Comparison of ENCODE assay signal across 17 mouse cellular contexts in the genomic region with DNA sequence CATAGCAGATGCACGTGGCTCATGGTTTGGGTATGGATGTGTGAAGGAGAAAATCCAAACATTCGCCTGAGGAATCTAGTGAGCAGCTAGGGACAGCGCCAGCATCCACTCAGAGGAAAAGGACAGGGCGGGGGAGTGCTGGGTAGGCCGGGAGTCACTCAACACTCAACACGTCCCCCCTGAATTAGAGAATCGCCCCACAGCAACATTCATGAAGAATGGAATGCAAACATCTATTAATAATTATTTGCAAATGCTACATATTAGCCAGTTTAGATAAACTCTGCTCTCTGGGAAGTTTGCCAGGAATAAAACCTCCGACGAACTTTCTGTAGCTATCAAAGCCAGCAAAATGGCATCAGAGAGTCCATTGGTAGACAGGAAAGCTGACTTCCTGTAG. TPM values are rescaled to one million over a fixed set of nuclear protein-coding genes. Genes with fewer than 3 reads are reported as not detected.
DNase-seq lines count a peak whose midpoint lies in the region; ATAC-seq and TF ChIP-seq lines count a peak whose summit lies in the region.
"Had no signal": no experiment of that assay in that cellular context is flagged by ENCODE, and none has a peak within 500 bp of the region (broad histone marks: within the 10 kb centered on the region; RNA-seq: fewer than 3 reads in every experiment).

No protein-coding gene starts in this region.

- TF ChIP-seq CTCF in MEL (IDR thresholded peaks at IDR 0.05 in 2 of 3, conservative IDR thresholded peaks at IDR 0.05 in 1 of 3; ENCODE audit: control insufficient read depth in 1 of 3, insufficient read depth in 1 of 3, low read depth in 2 of 3, low read length in 3 of 3, poor library complexity in 1 of 3, severe bottlenecking in 1 of 3) = no peak

- H3K4me2 ChIP-seq in heart, embryonic 13.5 days = peak overlapping the region; percentile 11; the same call in 1 of the 2 replicates
- H3K4me2 ChIP-seq: embryonic facial prominence, embryonic 15.5 days; forebrain, embryonic 15.5 days; limb, embryonic 13.5 days had no signal

- H3K4me1 ChIP-seq in heart, embryonic 13.5 days = peaks cover 15% of the 10 kb centered on the region
- no peaks in the 10 kb centered on the region for H3K4me1 ChIP-seq in heart, embryonic 10.5 days
- no peaks in the 10 kb centered on the region; a peak in 1 of 4 replicates for H3K4me1 ChIP-seq in MEL (ENCODE audit: control insufficient read depth in 1 of 2, insufficient read depth in 2 of 2, low read length in 2 of 2)
- H3K4me1 ChIP-seq: forebrain, embryonic 15.5 days; limb, embryonic 13.5 days had no signal

- no peaks in the 10 kb centered on the region for H3K79me2 ChIP-seq in MEL (ENCODE audit: control insufficient read depth, insufficient read depth, low read length, poor library complexity)

- H3K9ac ChIP-seq in heart, embryonic 13.5 days = peak overlapping the region; percentile 52
- no peak overlapping the region for H3K9ac ChIP-seq in MEL (ENCODE audit: control insufficient read depth, low read depth, low read length, poor library complexity, severe bottlenecking)
- H3K9ac ChIP-seq: embryonic facial prominence, embryonic 15.5 days; forebrain, embryonic 15.5 days; limb, embryonic 13.5 days had no signal

- DNase-seq in heart, embryonic 10.5 days (ENCODE audit: low spot score) = no peak
- DNase-seq in MEL (ENCODE audit: low read depth, low spot score) = peak; percentile 19
- peak; percentile 45 to 59 for DNase-seq in kidney, adult 8-10 months
- peak; percentile 4 for DNase-seq in lung, postnatal 14 days
- no peak for DNase-seq in ovary, adult 18-20 months (ENCODE audit: low spot score)
- DNase-seq in cerebellum, postnatal 10 days = no peak
- DNase-seq: B cell, adult 2 months; cerebellum, postnatal 25 days; gastrocnemius, postnatal 14 days; thymus, adult 18-20 months had no signal

- TF ChIP-seq RAD21 in MEL (IDR thresholded peaks at IDR 0.05; ENCODE audit: low read depth, low read length) = no peak

- H3K27ac ChIP-seq in heart, embryonic 13.5 days (replicated peaks) = peak overlapping the region; percentile 10; the same call in 1 of the 2 replicates
- no peak overlapping the region for H3K27ac ChIP-seq in heart, embryonic 10.5 days
- H3K27ac ChIP-seq in MEL (ENCODE audit: control insufficient read depth, low read depth, low read length) = no peak overlapping the region
- H3K27ac ChIP-seq: embryonic facial prominence, embryonic 15.5 days; forebrain, embryonic 15.5 days; hindbrain, postnatal 0 days; limb, embryonic 13.5 days had no signal

- no peaks in the 10 kb centered on the region for H3K36me3 ChIP-seq in heart, embryonic 13.5 days
- H3K36me3 ChIP-seq in heart, embryonic 10.5 days = no peaks in the 10 kb centered on the region
- peaks cover 0 to 3% of the 10 kb centered on the region in 2 experiments; a peak in 1 of 4 replicates for H3K36me3 ChIP-seq in MEL (ENCODE audit: control insufficient read depth in 1 of 2, insufficient read depth in 2 of 2, low read length in 2 of 2)
- H3K36me3 ChIP-seq: embryonic facial prominence, embryonic 15.5 days; forebrain, embryonic 15.5 days; G1E; limb, embryonic 13.5 days had no signal

- 30% methylated on average over 9 of the region's 9 CpGs for WGBS in heart, embryonic 13.5 days
- 69% methylated on average over 9 of the region's 9 CpGs for WGBS in heart, embryonic 10.5 days

- H3K27me3 ChIP-seq in heart, embryonic 13.5 days (replicated peaks) = no peaks in the 10 kb centered on the region
- 0 out of 2 replicates have a peak, but pooled peaks cover 4% of the 10 kb centered on the region for H3K27me3 ChIP-seq in heart, embryonic 10.5 days (ENCODE audit: insufficient read depth, poor library complexity, severe bottlenecking)
- peaks cover 0 to 2% of the 10 kb centered on the region in 2 experiments; a peak in 2 of 4 replicates for H3K27me3 ChIP-seq in MEL (ENCODE audit: control insufficient read depth in 1 of 2, insufficient read depth in 2 of 2, low read length in 2 of 2)
- H3K27me3 ChIP-seq: embryonic facial prominence, embryonic 15.5 days; forebrain, embryonic 15.5 days; limb, embryonic 13.5 days had no signal

- no peaks in the 10 kb centered on the region for H3K9me3 ChIP-seq in heart, embryonic 13.5 days
- H3K9me3 ChIP-seq in heart, embryonic 10.5 days = no peaks in the 10 kb centered on the region
- no peaks in the 10 kb centered on the region for H3K9me3 ChIP-seq in MEL (replicated peaks; ENCODE audit: insufficient read depth, low read length)
- H3K9me3 ChIP-seq: embryonic facial prominence, embryonic 15.5 days; forebrain, embryonic 15.5 days; G1E; limb, embryonic 13.5 days had no signal

- H3K4me3 ChIP-seq in heart, embryonic 13.5 days = no peak overlapping the region
- H3K4me3 ChIP-seq in heart, embryonic 10.5 days = no peak overlapping the region
- no peak overlapping the region for H3K4me3 ChIP-seq in MEL (ENCODE audit: control insufficient read depth in 1 of 2, insufficient read depth in 1 of 2, low read depth in 2 of 2, low read length in 2 of 2)
- H3K4me3 ChIP-seq: embryonic facial prominence, embryonic 15.5 days; forebrain, embryonic 15.5 days; limb, embryonic 13.5 days had no signal

- no peak for TF ChIP-seq POLR2A in MEL (IDR thresholded peaks at IDR 0.05; ENCODE audit: control insufficient read depth in 1 of 2, insufficient read depth in 1 of 2, low read depth in 1 of 2, low read length in 2 of 2, poor library complexity in 1 of 2)

- TF ChIP-seq EP300 in MEL (IDR thresholded peaks at IDR 0.05; ENCODE audit: low read depth in 1 of 2, low read length in 2 of 2) = peak in 1 of 2 experiments; percentile 44; a peak in 2 of 4 replicates

- ATAC-seq in heart, embryonic 13.5 days (ENCODE audit: extremely low read depth, insufficient number of reproducible peaks, low FRiP score, low TSS enrichment) = no peak
- ATAC-seq in erythroblast, adult 5-6 weeks (replicated peaks; ENCODE audit: low FRiP score, poor library complexity, severe bottlenecking) = no peak
- ATAC-seq: forebrain, embryonic 15.5 days; hindbrain, postnatal 0 days had no signal

TF ChIP-seq in MEL, 35 proteins besides CTCF, POLR2A, EP300 and RAD21:
- TF ChIP-seq JUND (IDR thresholded peaks at IDR 0.05; ENCODE audit: low read depth, low read length) = no peak
- TF ChIP-seq CHD1 (IDR thresholded peaks at IDR 0.05; ENCODE audit: low read depth, low read length) = no peak
- no peak for TF ChIP-seq POLR2AphosphoS2 (IDR thresholded peaks at IDR 0.05; ENCODE audit: low read length)
- no peak for TF ChIP-seq GABPA (IDR thresholded peaks at IDR 0.05; ENCODE audit: low read depth, low read length)
- TF ChIP-seq MYB (IDR thresholded peaks at IDR 0.05; ENCODE audit: low read depth, low read length) = peak; percentile 32; the same call in 1 of the 2 replicates

RNA-seq across cellular contexts. Expression of gene Cacna1a, which starts 0.5 kb away (rescaled TPM):
- polyA plus RNA-seq in heart, embryonic 13.5 days (2015; fragmentation: Nextera tagmentation; extraction: Ambion mirVana) = 6.4 and 8.1 TPM in 2 replicates
- 5.4 and 6.0 TPM in 2 replicates for polyA plus RNA-seq in heart, embryonic 10.5 days (2016; fragmentation: Nextera tagmentation; extraction: Ambion mirVana)
- 3.2 and 5.4 TPM in 2 replicates for total RNA-seq in MEL (2012; rRNA removed)
- polyA plus RNA-seq in MEL (2012; ENCODE audit: insufficient read depth in 1 of 2, insufficient read length in 2 of 2, low read depth in 1 of 2, low replicate concordance in 2 of 2, missing spikeins in 1 of 2) = 1 to 10 TPM in 1 of 2 experiments, not detected in 1; 5.1 TPM
- total RNA-seq in erythroblast, adult 5-6 weeks (2015; ENCODE audit: low replicate concordance) = not detected in 2 replicates
- 0.28 TPM in 1 of 2 replicates, not detected in the other for total RNA-seq in erythroblast, adult 5-6 weeks (2017; ENCODE audit: low replicate concordance)

Comparison
In these comparisons a context has a peak if more than half of its experiments do, and no peak if none do; other contexts are left out.
1. DNase-seq: peak in MEL (single experiment), kidney, adult 8-10 months (2 of 2) and lung, postnatal 14 days (single experiment); none in heart, embryonic 10.5 days (single experiment), ovary, adult 18-20 months (single experiment) and cerebellum, postnatal 10 days (0 of 2).